Mouse (Mus musculus) c-Kit-negative CD71-positive TER-119-positive erythroid progenitor cells, embryonic 14.5 days (primary cell): ENCODE measurements around the gene Itga3.

Source experiments
- DNase-seq: peaks from one replicate; pipeline ENCODE4 v3.0.0-alpha.2; 2013; ENCODE audit warnings: low read depth, low spot score

The Itga3 gene

GRCm38 (mm10) chr11:95076536-95077111 is at the start of gene Itga3:
Itga3 (minus strand) TSS chr11:95076801.
- DNase-seq, result no peak

- DNase-seq, result no peak
These were observed 48.9 kb upstream of the Itga3 start for GRCm38 (mm10) chr11:95125366-95125948.

- DNase-seq, result no peak
These were observed 45.5 kb upstream of the Itga3 start for GRCm38 (mm10) chr11:95122100-95122489.

- DNase-seq, result no peak
These were observed 44.8 kb upstream of the Itga3 start for GRCm38 (mm10) chr11:95121161-95122099.

GRCm38 (mm10) chr11:95120633-95121020 is 44.0 kb upstream of the Itga3 start:
- DNase-seq, result no peak

- no peak for DNase-seq
These were observed 43.5 kb upstream of the Itga3 start, which contains the start of gene Dlx3 for GRCm38 (mm10) chr11:95119990-95120632. Dlx3 (plus strand) TSS chr11:95120119.

- DNase-seq, result no peak
These were observed 41.9 kb upstream of the Itga3 start for GRCm38 (mm10) chr11:95118505-95118904.

- peak; percentile 50 for DNase-seq
These were observed 40.4 kb upstream of the Itga3 start for GRCm38 (mm10) chr11:95117030-95117429.

GRCm38 (mm10) chr11:95110081-95110480 is 33.5 kb upstream of the Itga3 start:
- no peak for DNase-seq

- DNase-seq, result no peak
These were observed 32.4 kb upstream of the Itga3 start for GRCm38 (mm10) chr11:95109000-95109399.

- peak; percentile 34 for DNase-seq
These were observed 30.0 kb upstream of the Itga3 start for GRCm38 (mm10) chr11:95106440-95107236.

GRCm38 (mm10) chr11:95105274-95105874 is 28.8 kb upstream of the Itga3 start:
- no peak for DNase-seq

- no peak for DNase-seq
These were observed 27.7 kb upstream of the Itga3 start for GRCm38 (mm10) chr11:95104266-95104665.

- DNase-seq, result no peak
These were observed 25.7 kb upstream of the Itga3 start for GRCm38 (mm10) chr11:95102161-95102904.

- DNase-seq, result no peak
These were observed 24.6 kb upstream of the Itga3 start for GRCm38 (mm10) chr11:95101071-95101788.

- no peak for DNase-seq
These were observed 23.8 kb upstream of the Itga3 start for GRCm38 (mm10) chr11:95100393-95100792.

GRCm38 (mm10) chr11:95098346-95099095 is 21.9 kb upstream of the Itga3 start:
- no peak for DNase-seq

GRCm38 (mm10) chr11:95097889-95098288 is 21.3 kb upstream of the Itga3 start:
- no peak for DNase-seq
